Mouse (Mus musculus): Measurements from ENCODE around the gene Avpi1. TPM values are rescaled to one million over a fixed set of nuclear protein-coding genes. Genes with fewer than 3 reads are reported as not detected.
A peak's percentile ranks its signal among the peaks of the same experiment; 100 is the strongest.

The Avpi1 gene
- total and polyA plus RNA-seq, 3 experiments: 49.5 to 53.3 TPM; not detected in 1

DNA sequence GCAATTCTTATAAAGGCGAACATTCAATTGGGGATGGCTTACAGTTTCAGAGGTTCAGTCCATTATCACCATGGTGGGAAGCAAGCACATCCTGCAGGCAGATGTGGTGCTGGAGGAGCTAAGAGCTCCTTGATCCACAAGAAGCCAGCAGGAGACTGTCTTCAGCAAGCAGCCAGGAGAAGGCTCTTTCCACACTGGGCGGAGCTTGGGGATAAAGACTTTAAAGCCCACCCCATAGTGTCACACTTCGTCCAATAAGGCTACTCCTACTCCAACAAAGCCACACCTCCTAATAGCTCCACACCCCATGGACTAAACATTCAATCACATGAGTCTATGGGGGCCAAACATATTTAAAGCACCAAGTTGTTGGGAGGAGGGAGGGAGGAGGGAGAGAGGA is 13.1 kb upstream of the Avpi1 start:
- H3K36me3 ChIP-seq (ENCODE audit: control insufficient read depth in 1 of 2, insufficient read depth in 2 of 2, low read length in 2 of 2): peaks cover 0 to 27% of the 10 kb centered on the region in 2 experiments; a peak in 2 of 4 replicates
- TF ChIP-seq GATA1 (IDR thresholded peaks at IDR 0.05; ENCODE audit: low read depth, low read length): no peak
- TF ChIP-seq TCF12 (IDR thresholded peaks at IDR 0.05; ENCODE audit: low read depth, low read length): no peak
- no peak for TF ChIP-seq ZMIZ1 (IDR thresholded peaks at IDR 0.05; ENCODE audit: low read depth, low read length)
- no peak for TF ChIP-seq HCFC1 (IDR thresholded peaks at IDR 0.05; ENCODE audit: low read depth, low read length)
- no peak for TF ChIP-seq UBTF (IDR thresholded peaks at IDR 0.05; ENCODE audit: borderline replicate concordance, insufficient read depth, low read depth, low read length)
- TF ChIP-seq CHD2 (IDR thresholded peaks at IDR 0.05; ENCODE audit: low read length): no peak
- TF ChIP-seq TAL1 (IDR thresholded peaks at IDR 0.05; ENCODE audit: low read length): no peak
- TF ChIP-seq POLR2A (IDR thresholded peaks at IDR 0.05; ENCODE audit: control insufficient read depth in 1 of 2, insufficient read depth in 1 of 2, low read depth in 1 of 2, low read length in 2 of 2, poor library complexity in 1 of 2): no peak
- TF ChIP-seq SMC3 (IDR thresholded peaks at IDR 0.05; ENCODE audit: low read depth, low read length): no peak
- no peak for TF ChIP-seq TBP (IDR thresholded peaks at IDR 0.05; ENCODE audit: low read depth, low read length)
- TF ChIP-seq MYB (IDR thresholded peaks at IDR 0.05; ENCODE audit: low read depth, low read length): no peak
- no peak for TF ChIP-seq SIN3A (IDR thresholded peaks at IDR 0.05; ENCODE audit: low read length)
- no peak for TF ChIP-seq USF2 (IDR thresholded peaks at IDR 0.05; ENCODE audit: borderline replicate concordance in 1 of 2, insufficient read depth in 1 of 2, low read depth in 1 of 2, low read length in 2 of 2)
- no peak for TF ChIP-seq USF1 (IDR thresholded peaks at IDR 0.05; ENCODE audit: low read depth, low read length)
- TF ChIP-seq RAD21 (IDR thresholded peaks at IDR 0.05; ENCODE audit: low read depth, low read length): no peak
- TF ChIP-seq CTCF (IDR thresholded peaks at IDR 0.05 in 2 of 3, conservative IDR thresholded peaks at IDR 0.05 in 1 of 3; ENCODE audit: control insufficient read depth in 1 of 3, insufficient read depth in 1 of 3, low read depth in 2 of 3, low read length in 3 of 3, poor library complexity in 1 of 3, severe bottlenecking in 1 of 3): no peak
- TF ChIP-seq MAX (IDR thresholded peaks at IDR 0.05; ENCODE audit: low read length): no peak
- H3K27me3 ChIP-seq (ENCODE audit: control insufficient read depth in 1 of 2, insufficient read depth in 2 of 2, low read length in 2 of 2): no peaks in the 10 kb centered on the region
- peaks cover 9 to 39% of the 10 kb centered on the region in 2 experiments for H3K4me1 ChIP-seq (ENCODE audit: control insufficient read depth in 1 of 2, insufficient read depth in 2 of 2, low read length in 2 of 2)
- peak; percentile 52 for DNase-seq (ENCODE audit: low read depth, low spot score)
- no peaks in the 10 kb centered on the region for H3K79me2 ChIP-seq (ENCODE audit: control insufficient read depth, insufficient read depth, low read length, poor library complexity)
- H3K27ac ChIP-seq (ENCODE audit: control insufficient read depth, low read depth, low read length): no peak overlapping the region
- no peaks in the 10 kb centered on the region for H3K9me3 ChIP-seq (replicated peaks; ENCODE audit: insufficient read depth, low read length)
- H3K9ac ChIP-seq (ENCODE audit: control insufficient read depth, low read depth, low read length, poor library complexity, severe bottlenecking): no peak overlapping the region
- no peak overlapping the region for H3K4me3 ChIP-seq (ENCODE audit: control insufficient read depth in 1 of 2, insufficient read depth in 1 of 2, low read depth in 2 of 2, low read length in 2 of 2)

GRCm38 (mm10) chr19:42139724-42140517 is 11.1 kb upstream of the Avpi1 start:
- Histone ChIP-seq H3K36me3 (ENCODE audit: control insufficient read depth in 1 of 2, insufficient read depth in 2 of 2, low read length in 2 of 2) (peaks cover 0 to 46% of the 10 kb centered on the region in 2 experiments; a peak in 2 of 4 replicates), H3K9ac (ENCODE audit: control insufficient read depth, low read depth, low read length, poor library complexity, severe bottlenecking) (no peak overlapping the region), H3K9me3 (replicated peaks; ENCODE audit: insufficient read depth, low read length) (no peaks in the 10 kb centered on the region), H3K27me3 (ENCODE audit: control insufficient read depth in 1 of 2, insufficient read depth in 2 of 2, low read length in 2 of 2) (no peaks in the 10 kb centered on the region), H3K79me2 (ENCODE audit: control insufficient read depth, insufficient read depth, low read length, poor library complexity) (no peaks in the 10 kb centered on the region), H3K4me3 (ENCODE audit: control insufficient read depth in 1 of 2, insufficient read depth in 1 of 2, low read depth in 2 of 2, low read length in 2 of 2) (no peak overlapping the region), H3K4me1 (ENCODE audit: control insufficient read depth in 1 of 2, insufficient read depth in 2 of 2, low read length in 2 of 2) (peaks cover 25 to 52% of the 10 kb centered on the region in 2 experiments), H3K27ac (ENCODE audit: control insufficient read depth, low read depth, low read length) (peak overlapping the region; percentile 28; the same call in 1 of the 2 replicates)
- TF ChIP-seq USF1 (IDR thresholded peaks at IDR 0.05; ENCODE audit: low read depth, low read length) (0 out of 2 replicates have a peak, but pooled peaks have one; percentile 0), SIN3A (IDR thresholded peaks at IDR 0.05; ENCODE audit: low read length) (peak; percentile 45; the same call in 1 of the 2 replicates), ZMIZ1 (IDR thresholded peaks at IDR 0.05; ENCODE audit: low read depth, low read length) (peak; percentile 91), MAX (IDR thresholded peaks at IDR 0.05; ENCODE audit: low read length) (0 out of 2 replicates have a peak, but pooled peaks have one; percentile 38), ETS1 (IDR thresholded peaks at IDR 0.05; ENCODE audit: low read depth, low read length) (no peak), TBP (IDR thresholded peaks at IDR 0.05; ENCODE audit: low read depth, low read length) (0 out of 2 replicates have a peak, but pooled peaks have one; percentile 62), HCFC1 (IDR thresholded peaks at IDR 0.05; ENCODE audit: low read depth, low read length) (peak; percentile 39; the same call in 1 of the 2 replicates), POLR2AphosphoS5 (IDR thresholded peaks at IDR 0.05; ENCODE audit: borderline replicate concordance, low read depth, low read length) (no peak)
- DNase-seq (ENCODE audit: low read depth, low spot score): peak; percentile 70
